Mouse (Mus musculus) cerebellum, postnatal 14 days (tissue): ENCODE data around the gene Brap.

Experiments used
- DNase-seq, 2 experiments: peaks; one replicate each; pipeline ENCODE4 v3.0.0; 2021; ENCODE audit warnings: mixed read lengths in 2 of 2

Brap gene

GRCm38 (mm10) chr5:121720888-121721585 lies 60.7 kb downstream of the Brap start:
- peak in 1 of 2 experiments; percentile 27 for DNase-seq

- DNase-seq, result no peak
Observed at GRCm38 (mm10) chr5:121721841-121722240, 61.5 kb downstream of the Brap start.

- no peak for DNase-seq
Observed at GRCm38 (mm10) chr5:121724678-121725077, 64.3 kb downstream of the Brap start.

GRCm38 (mm10) chr5:121730057-121730456 lies 69.7 kb downstream of the Brap start:
- DNase-seq, result no peak

- no peak for DNase-seq
Observed at GRCm38 (mm10) chr5:121736641-121737040, 76.3 kb downstream of the Brap start.
